ENCODE assay signal across 15 mouse cellular contexts in genomic region chr3:41307400-41308028, GRCm38 (mm10).
"Had no signal": no experiment of that assay in that cellular context is flagged by ENCODE, and none has a peak within 500 bp of the region (broad histone marks: within the 10 kb centered on the region; RNA-seq: fewer than 3 reads in every experiment).

No protein-coding gene starts in this region.

- H3K4me2 ChIP-seq: liver, embryonic 13.5 days; lung, embryonic 15.5 days; midbrain, embryonic 12.5 days had no signal

- H3K9ac ChIP-seq: liver, embryonic 13.5 days; liver, postnatal 0 days; lung, embryonic 15.5 days; midbrain, embryonic 12.5 days had no signal

- ATAC-seq: liver, postnatal 0 days had no signal

- H3K27me3 ChIP-seq: liver, embryonic 13.5 days; lung, embryonic 15.5 days; megakaryocyte, embryonic 14.5 days; midbrain, embryonic 12.5 days had no signal

- DNase-seq: kidney, adult 11 months; kidney, adult 9 months; kidney, postnatal 36 days; layer of hippocampus, adult 9-11 months; liver; liver, embryonic 13.5 days; liver, postnatal 0 days; lung, postnatal 14 days; right cerebral cortex, postnatal 14 days; thymus, postnatal 36 days had no signal

- H3K9me3 ChIP-seq: liver, embryonic 13.5 days; lung, embryonic 15.5 days; midbrain, embryonic 12.5 days had no signal

- H3K36me3 ChIP-seq: liver, embryonic 13.5 days; lung, embryonic 15.5 days; midbrain, embryonic 12.5 days had no signal

- H3K4me3 ChIP-seq: liver, embryonic 13.5 days; lung, embryonic 15.5 days; megakaryocyte, embryonic 14.5 days; midbrain, embryonic 12.5 days had no signal

- H3K27ac ChIP-seq: kidney, postnatal 0 days; liver, embryonic 13.5 days; lung, embryonic 15.5 days; macrophage; midbrain, embryonic 12.5 days had no signal

- H3K4me1 ChIP-seq: liver, embryonic 13.5 days; lung, embryonic 15.5 days; megakaryocyte, embryonic 14.5 days; midbrain, embryonic 12.5 days had no signal
